Mouse (Mus musculus) left cerebral cortex, postnatal 10 days (tissue): ENCODE data around the gene Olfr58. TPM values are rescaled to one million over a fixed set of nuclear protein-coding genes. Genes with fewer than 3 reads are reported as not detected.
"Not testable (repeated sequence)": the region's sequence is repeated elsewhere in the genome, so short reads cannot be mapped to it uniquely, and the experiment has no call there.

Source experiments
- DNase-seq, 2 experiments: peaks; one replicate each; pipeline ENCODE4 v3.0.0; 2021 to 2022; ENCODE audit warnings: low spot score in 2 of 2, mixed read lengths in 1 of 2; ENCODE audit errors: extremely low spot score in 1 of 2
- intact Hi-C: fragments of 180-260 bp; cut with DNase I; formaldehyde crosslinking; loops from one replicate; pipeline ENCODE4 v1.15.1; 2025
- total RNA-seq, 2 experiments: library from RNA; stranded (reverse); gene quantifications; 2 replicates each; pipeline ENCODE4 v1.2.3; 2021

The Olfr58 gene
- total RNA-seq: not detected

GRCm38 (mm10) chr9:19779983-19780382 is at the start of gene Olfr58:
TSS of gene Olfr58 (plus strand) at chr9:19780283.
- no peak for DNase-seq
- intact Hi-C loops: no loop called here

- intact Hi-C loops: no loop called here
- no peak for DNase-seq
These were observed 10.9 kb upstream of the Olfr58 start for GRCm38 (mm10) chr9:19769136-19769535.

GRCm38 (mm10) chr9:19769701-19770100 is 10.4 kb upstream of the Olfr58 start:
- intact Hi-C loops: no loop called here
- DNase-seq: no peak

GRCm38 (mm10) chr9:19803000-19803399 is 22.9 kb downstream of the Olfr58 start:
- no peak for DNase-seq
- intact Hi-C loops: no loop called here

GRCm38 (mm10) chr9:19804606-19805005 is 24.5 kb downstream of the Olfr58 start, which contains the start of gene Olfr859:
TSS of gene Olfr859 (plus strand) at chr9:19804906.
- intact Hi-C loops: not testable (repeated sequence)

More at GRCm38 (mm10) chr9:19804606-19805005, 24.5 kb downstream of the Olfr58 start, which contains the start of gene Olfr859:
- not testable (repeated sequence) for DNase-seq

Other genes starting within 250 kb of the Olfr58 start
- gene Olfr853, start 239.2 kb upstream of the Olfr58 start, total RNA-seq: not detected
- gene Olfr854, start 212.9 kb upstream of the Olfr58 start, total RNA-seq: not detected
- not detected for gene Olfr855, start 197.7 kb upstream of the Olfr58 start, total RNA-seq
- 10 to 100 TPM; 22.5 to 23.9 TPM for gene Zfp317, start 158.2 kb upstream of the Olfr58 start, total RNA-seq
- gene Olfr857, start 70.8 kb upstream of the Olfr58 start, total RNA-seq: not detected
- not detected for gene Olfr859, start 24.6 kb downstream of the Olfr58 start, total RNA-seq
- gene Olfr860, start 69.5 kb downstream of the Olfr58 start, total RNA-seq: not detected
- gene Olfr862, start 107.7 kb downstream of the Olfr58 start, total RNA-seq: not detected
- gene Olfr77, start 136.6 kb downstream of the Olfr58 start, total RNA-seq: not detected
- gene Olfr866, start 247.8 kb downstream of the Olfr58 start, total RNA-seq: not detected